Mouse (Mus musculus) embryonic facial prominence, embryonic 10.5 days (tissue): ENCODE results near the gene Snupn. TPM values are rescaled to one million over a fixed set of nuclear protein-coding genes. Genes with fewer than 3 reads are reported as not detected.
"Not testable (repeated sequence)": the region's sequence is repeated elsewhere in the genome, so short reads cannot be mapped to it uniquely, and the experiment has no call there.

ENCODE experiments used
- DNase-seq: peaks from one replicate; pipeline ENCODE4 v3.0.0-alpha.2; 2017; ENCODE audit warnings: low spot score
- H3K27ac ChIP-seq: fragments of 300-500 bp; sonication (generic); replicated peaks from 2 replicates; pipeline ENCODE4 v1.5.1; 2016; ENCODE audit warnings: mild to moderate bottlenecking
- H3K27me3 ChIP-seq: fragments of 300-500 bp; sonication (generic); replicated peaks from 2 replicates; pipeline ENCODE4 v1.6.1; 2016; ENCODE audit warnings: low read depth, mild to moderate bottlenecking; ENCODE audit not compliant: poor library complexity, severe bottlenecking
- H3K36me3 ChIP-seq: fragments of 300-500 bp; sonication (generic); replicated peaks from 2 replicates; pipeline ENCODE4 v1.6.1; 2016; ENCODE audit warnings: mild to moderate bottlenecking, moderate library complexity
- H3K4me1 ChIP-seq: fragments of 300-500 bp; sonication (generic); 2 replicates; pipeline ENCODE4 v1.6.1; 2016
- H3K4me3 ChIP-seq: fragments of 300-500 bp; sonication (generic); 2 replicates; pipeline ENCODE4 v1.5.1; 2016; ENCODE audit warnings: mild to moderate bottlenecking, moderate library complexity
- H3K9me3 ChIP-seq: fragments of 300-500 bp; sonication (generic); 2 replicates; pipeline ENCODE4 v1.6.1; 2016; ENCODE audit warnings: mild to moderate bottlenecking
- WGBS: fragments of 180-500 bp; shearing (Covaris S2); methylation state at CpG from one replicate; pipeline ENCODE4 v1.1.7; 2016; 5-methylcytosine and 5-hydroxymethylcytosine counted together
- polyA plus RNA-seq: library from polyadenylated mRNA; unstranded; fragments of >200 nt; fragmentation: Nextera tagmentation; extraction: Ambion mirVana; gene quantifications from 2 replicates; pipeline ENCODE4 v1.2.1, GENCODE M21; 2016

Gene Snupn
- polyA plus RNA-seq, 1 experiment from 2014 or later = 28.1 TPM

DNA sequence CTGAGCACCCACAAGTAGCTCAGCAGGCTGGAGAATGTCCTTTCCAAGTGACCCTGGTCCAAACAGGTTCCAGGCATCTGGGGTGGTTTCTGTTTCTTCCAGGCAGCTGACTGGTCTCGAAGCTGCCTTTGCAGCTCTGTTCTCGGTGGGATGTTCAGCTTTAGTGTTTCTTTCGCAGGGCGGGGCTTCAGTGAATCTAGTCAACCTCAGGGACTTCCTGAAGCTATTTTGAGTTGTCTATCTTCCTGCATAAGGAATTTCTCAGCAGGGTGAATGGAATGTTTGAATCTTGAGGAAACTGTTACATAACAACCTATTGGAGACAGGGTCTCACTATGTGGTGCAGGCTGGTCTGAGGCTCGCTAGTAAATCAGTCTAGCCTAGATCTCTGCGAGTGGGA, 29.5 kb downstream of the Snupn start:
- H3K4me1 ChIP-seq = no peaks in the 10 kb centered on the region
- no peak overlapping the region for H3K4me3 ChIP-seq
- 88% methylated on average over 6 of the region's 6 CpGs for WGBS

DNA sequence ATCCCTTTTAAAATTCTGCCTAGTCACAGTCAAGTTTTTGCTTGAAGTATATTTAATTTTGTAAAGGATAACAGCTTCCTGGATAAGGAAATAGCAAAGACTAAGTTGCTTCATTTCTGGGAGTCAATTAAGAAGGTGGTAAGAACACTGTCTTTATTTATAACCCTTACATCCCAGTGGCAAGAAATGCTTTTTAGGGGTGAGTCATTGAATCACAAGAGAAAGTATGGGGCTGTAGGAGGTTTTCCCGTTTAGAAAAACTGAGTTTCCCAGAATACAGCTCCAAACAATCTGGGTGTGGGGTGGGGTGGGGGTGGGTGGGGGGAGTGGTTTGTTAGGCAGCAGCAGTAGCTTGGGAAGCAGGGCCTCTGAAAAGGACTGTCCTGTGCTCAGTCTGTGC, 30.8 kb downstream of the Snupn start:
- no peak overlapping the region for H3K4me3 ChIP-seq
- no peak for DNase-seq
- no peaks in the 10 kb centered on the region for H3K4me1 ChIP-seq
- WGBS = 85% methylated on average over 1 of the region's 1 CpGs
- no peaks in the 10 kb centered on the region for H3K9me3 ChIP-seq
- H3K27me3 ChIP-seq = no peaks in the 10 kb centered on the region
- H3K36me3 ChIP-seq = peaks cover 40% of the 10 kb centered on the region
- H3K27ac ChIP-seq = no peak overlapping the region

More for the DNA sequence above, 29.5 kb downstream of the Snupn start:
- no peak for DNase-seq
- H3K36me3 ChIP-seq = peaks cover 40% of the 10 kb centered on the region
- no peaks in the 10 kb centered on the region for H3K27me3 ChIP-seq
- no peaks in the 10 kb centered on the region for H3K9me3 ChIP-seq
- no peak overlapping the region for H3K27ac ChIP-seq

DNA sequence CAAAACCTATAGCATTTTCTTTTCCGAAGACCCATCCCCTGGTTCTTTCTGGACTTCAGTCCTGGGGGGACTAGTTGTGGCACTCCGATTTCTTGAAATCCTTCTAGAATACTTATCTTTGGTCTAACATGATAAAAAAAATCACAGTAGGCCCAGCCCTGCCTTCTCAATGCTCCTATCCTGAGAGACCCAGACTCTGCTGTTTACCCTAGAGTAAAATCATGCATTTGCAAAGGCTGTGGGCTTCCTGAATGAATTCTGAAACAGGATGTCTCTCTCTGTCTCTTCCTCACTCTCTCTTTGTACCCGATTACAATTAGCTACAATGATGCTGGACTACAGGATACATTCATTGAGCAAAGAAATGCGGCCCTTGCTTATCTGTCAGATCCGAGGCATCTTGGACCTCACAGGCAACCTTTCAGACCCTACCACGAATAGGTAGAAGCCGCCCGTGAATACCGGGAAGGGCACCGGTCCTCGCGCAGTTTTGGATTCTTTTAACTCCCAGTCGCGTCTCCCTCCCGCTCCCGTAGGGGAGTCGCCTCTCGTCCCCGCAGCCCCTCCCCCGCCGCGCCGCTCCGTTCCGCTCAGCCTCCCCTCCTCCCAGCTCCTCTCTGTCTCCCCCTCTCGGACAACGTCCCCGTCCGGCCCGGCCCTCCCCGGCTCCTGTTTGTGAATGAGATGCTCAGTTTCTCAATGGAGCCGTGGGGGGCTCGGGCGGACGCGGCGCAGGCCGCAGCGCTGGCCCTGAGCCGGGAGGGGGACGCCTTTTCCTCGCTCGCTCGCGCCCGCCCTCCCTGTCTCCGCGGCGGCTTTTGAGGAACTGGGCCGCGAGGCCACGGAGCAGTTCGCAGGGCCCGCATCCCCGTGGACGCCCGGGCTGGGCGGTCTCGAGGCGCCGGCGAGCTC, 43.9 kb downstream of the Snupn start, which contains the start of gene Ptpn9:
Gene Ptpn9 (plus strand): TSS at position 638 of the 912 bp plus-strand sequence.
- H3K4me1 ChIP-seq = peaks cover 9% of the 10 kb centered on the region
- peaks cover 8% of the 10 kb centered on the region for H3K36me3 ChIP-seq
- no peaks in the 10 kb centered on the region for H3K9me3 ChIP-seq
- H3K27me3 ChIP-seq = no peaks in the 10 kb centered on the region
- peak within 1 kb of the TSS; percentile 95 for H3K27ac ChIP-seq
- DNase-seq = peak; percentile 96
- peak within 1 kb of the TSS; percentile 98 for H3K4me3 ChIP-seq
- WGBS = 2% methylated on average over 62 of the region's 62 CpGs

DNA sequence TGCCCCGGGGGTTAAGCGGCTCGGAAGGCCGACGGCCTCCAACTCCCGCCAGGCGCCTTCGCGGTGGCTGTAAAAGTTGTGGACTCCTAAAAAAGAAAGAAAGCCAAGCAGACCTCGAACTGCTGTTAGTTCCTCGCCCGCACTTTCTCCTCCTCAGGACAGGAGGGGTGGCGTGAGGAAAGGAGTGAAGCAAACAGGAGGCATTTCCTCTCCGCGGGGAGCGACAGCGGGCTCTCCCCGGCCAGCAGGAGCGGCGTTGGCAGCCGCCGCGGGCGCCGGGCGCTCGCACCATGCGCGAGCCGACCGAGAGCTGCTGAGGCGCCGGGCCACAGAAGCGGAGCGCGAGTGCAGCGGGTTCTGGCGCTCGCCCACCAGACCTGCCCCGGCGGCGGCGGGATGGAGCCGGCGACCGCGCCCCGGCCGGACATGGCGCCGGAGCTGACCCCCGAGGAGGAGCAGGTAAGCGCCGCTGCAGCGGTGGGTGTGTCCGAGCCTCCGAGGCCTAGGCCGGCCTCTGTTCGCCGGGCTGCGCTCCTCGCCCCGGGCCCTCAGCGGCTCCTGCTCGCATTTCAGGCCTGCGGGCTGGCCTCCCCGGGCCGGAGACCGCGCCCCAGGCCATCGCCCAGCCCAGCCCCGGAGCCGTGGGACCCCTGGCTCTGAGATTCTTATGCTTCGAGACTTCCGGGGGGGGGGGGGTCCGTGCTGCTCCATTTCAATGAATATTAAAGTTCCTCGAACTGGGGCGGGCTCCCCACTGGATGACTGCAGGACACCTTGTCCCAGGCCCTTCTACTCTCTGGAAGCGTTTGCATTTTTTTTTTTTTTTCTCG, 44.7 kb downstream of the Snupn start:
- WGBS = under 1% methylated on average over 80 of the region's 80 CpGs
- H3K4me1 ChIP-seq = peaks cover 9% of the 10 kb centered on the region
- no peaks in the 10 kb centered on the region for H3K27me3 ChIP-seq
- no peaks in the 10 kb centered on the region for H3K9me3 ChIP-seq
- peak; percentile 78 for DNase-seq
- peaks cover 17% of the 10 kb centered on the region for H3K36me3 ChIP-seq
- H3K27ac ChIP-seq = peak overlapping the region; percentile 95
- peak overlapping the region; percentile 98 for H3K4me3 ChIP-seq

GRCm38 (mm10) chr9:56996028-56996346, 45.3 kb downstream of the Snupn start:
- WGBS = 0% methylated on average over 5 of the region's 5 CpGs
- Histone ChIP-seq H3K36me3 (peaks cover 20% of the 10 kb centered on the region), H3K27me3 (no peaks in the 10 kb centered on the region), H3K9me3 (no peaks in the 10 kb centered on the region), H3K27ac (peak overlapping the region; percentile 95), H3K4me1 (peaks cover 9% of the 10 kb centered on the region), H3K4me3 (peak overlapping the region; percentile 98)
- DNase-seq = peak; percentile 47

GRCm38 (mm10) chr9:56997206-56997605, 46.5 kb downstream of the Snupn start:
- not testable (repeated sequence) for H3K27ac ChIP-seq, DNase-seq, H3K9me3 ChIP-seq, H3K4me1 ChIP-seq, H3K27me3 ChIP-seq
- Histone ChIP-seq H3K4me3 (peak overlapping the region; percentile 98; the same call in 1 of the 2 replicates), H3K36me3 (peaks cover 20% of the 10 kb centered on the region)
- WGBS = 89% methylated on average over 1 of the region's 1 CpGs

GRCm38 (mm10) chr9:57003011-57003410, 52.3 kb downstream of the Snupn start:
- DNase-seq = no peak
- 85% methylated on average over 4 of the region's 4 CpGs for WGBS
- Histone ChIP-seq H3K4me1 (0 out of 2 replicates have a peak, but pooled peaks cover 4% of the 10 kb centered on the region), H3K4me3 (no peak overlapping the region), H3K9me3 (peaks cover 7% of the 10 kb centered on the region; the same call in 1 of the 2 replicates), H3K27me3 (no peaks in the 10 kb centered on the region), H3K27ac (no peak overlapping the region), H3K36me3 (peaks cover 52% of the 10 kb centered on the region)

- 83% methylated on average over 1 of the region's 1 CpGs for WGBS
- no peak for DNase-seq
- Histone ChIP-seq H3K4me1 (no peaks in the 10 kb centered on the region), H3K36me3 (peaks cover 50% of the 10 kb centered on the region), H3K27me3 (no peaks in the 10 kb centered on the region), H3K27ac (no peak overlapping the region), H3K9me3 (peaks cover 11% of the 10 kb centered on the region; the same call in 1 of the 2 replicates), H3K4me3 (no peak overlapping the region)
Measured at GRCm38 (mm10) chr9:57012393-57012792, 61.7 kb downstream of the Snupn start.

DNA sequence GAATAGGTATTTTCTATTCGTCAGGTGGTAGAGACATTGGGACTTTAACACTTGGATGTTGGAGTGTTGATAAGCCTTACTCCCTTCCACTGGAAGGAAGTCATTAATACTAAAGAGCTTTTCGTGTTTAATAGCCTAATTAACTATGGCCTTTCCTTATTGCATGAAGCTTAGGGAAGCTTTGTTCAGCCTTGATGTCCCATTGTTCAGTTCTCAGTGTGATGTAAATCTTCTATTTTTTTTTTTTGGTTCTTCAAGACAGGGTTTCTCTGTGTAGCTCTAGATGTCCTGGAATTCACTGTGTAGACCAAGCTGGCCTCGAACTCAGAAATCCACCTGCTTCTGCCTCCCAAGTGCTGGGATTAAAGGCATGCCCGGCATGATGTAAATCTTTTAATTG, 62.2 kb downstream of the Snupn start:
- H3K27me3 ChIP-seq = no peaks in the 10 kb centered on the region
- H3K27ac ChIP-seq = no peak overlapping the region
- no peak for DNase-seq
- no peak overlapping the region for H3K4me3 ChIP-seq
- peaks cover 45% of the 10 kb centered on the region for H3K36me3 ChIP-seq
- H3K9me3 ChIP-seq = peaks cover 9% of the 10 kb centered on the region; the same call in 1 of the 2 replicates
- WGBS = 93% methylated on average over 4 of the region's 4 CpGs
- H3K4me1 ChIP-seq = no peaks in the 10 kb centered on the region

- H3K27me3 ChIP-seq = no peaks in the 10 kb centered on the region
- H3K4me1 ChIP-seq = no peaks in the 10 kb centered on the region
- peaks cover 9% of the 10 kb centered on the region; the same call in 1 of the 2 replicates for H3K9me3 ChIP-seq
- no peak for DNase-seq
- peaks cover 42% of the 10 kb centered on the region for H3K36me3 ChIP-seq
- no peak overlapping the region for H3K27ac ChIP-seq
- H3K4me3 ChIP-seq = no peak overlapping the region
- 83% methylated on average over 1 of the region's 1 CpGs for WGBS
Measured at GRCm38 (mm10) chr9:57013756-57014155, 63.1 kb downstream of the Snupn start.

DNA sequence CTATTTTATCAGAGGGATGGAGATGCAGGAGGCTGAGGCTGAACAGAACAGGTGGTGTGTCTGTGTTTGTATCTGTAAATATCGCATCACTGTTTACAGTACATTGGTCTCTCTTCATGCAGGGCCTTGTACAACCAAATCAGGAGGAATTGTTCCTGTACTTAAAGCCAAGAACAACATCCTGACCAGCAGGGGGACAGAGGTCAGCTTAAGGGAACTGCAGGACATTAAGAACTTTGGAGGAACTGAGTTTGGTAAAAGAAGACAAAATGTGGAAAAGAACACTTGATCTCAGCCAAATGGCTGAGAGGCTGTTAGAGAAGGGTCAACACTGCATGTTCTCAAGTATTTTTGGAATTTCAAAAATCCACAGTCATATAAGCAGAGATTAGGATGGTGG, 64.1 kb downstream of the Snupn start:
- no peaks in the 10 kb centered on the region for H3K27me3 ChIP-seq
- no peak overlapping the region for H3K27ac ChIP-seq
- H3K9me3 ChIP-seq = peaks cover 9% of the 10 kb centered on the region; the same call in 1 of the 2 replicates
- 95% methylated on average over 1 of the region's 1 CpGs for WGBS
- H3K4me3 ChIP-seq = no peak overlapping the region
- DNase-seq = no peak
- no peaks in the 10 kb centered on the region for H3K4me1 ChIP-seq
- H3K36me3 ChIP-seq = peaks cover 43% of the 10 kb centered on the region

- H3K4me1 ChIP-seq = no peaks in the 10 kb centered on the region
- no peak overlapping the region for H3K27ac ChIP-seq
- peaks cover 9% of the 10 kb centered on the region; the same call in 1 of the 2 replicates for H3K9me3 ChIP-seq
- 86% methylated on average over 1 of the region's 1 CpGs for WGBS
- no peak overlapping the region for H3K4me3 ChIP-seq
- no peak for DNase-seq
- no peaks in the 10 kb centered on the region for H3K27me3 ChIP-seq
- peaks cover 61% of the 10 kb centered on the region for H3K36me3 ChIP-seq
Measured at GRCm38 (mm10) chr9:57017631-57018030, 67.0 kb downstream of the Snupn start.
